Mouse (Mus musculus) limb, embryonic 11.5 days (tissue): ENCODE measurements around the gene Trex2. TPM values are rescaled to one million over a fixed set of nuclear protein-coding genes. Genes with fewer than 3 reads are reported as not detected.
"Not testable (repeated sequence)": the region's sequence is repeated elsewhere in the genome, so short reads cannot be mapped to it uniquely, and the experiment has no call there.

Experiments
- ATAC-seq: fragments of 200-750 bp; cut with Nextera tagmentation; 2 replicates; pipeline ENCODE4 v1.8.0; 2017; ENCODE audit warnings: low read depth; ENCODE audit not compliant: insufficient number of reproducible peaks, low FRiP score, low TSS enrichment
- DNase-seq: peaks from one replicate; pipeline ENCODE4 v3.0.0-alpha.2; 2015; ENCODE audit warnings: low spot score
- H3K27ac ChIP-seq: fragments of 300-500 bp; sonication (generic); replicated peaks from 2 replicates; pipeline ENCODE4 v1.5.1; 2014; ENCODE audit warnings: low read depth, mild to moderate bottlenecking, low read length
- H3K27me3 ChIP-seq: fragments of 300-500 bp; sonication (generic); 2 replicates; pipeline ENCODE4 v1.6.1; 2014; ENCODE audit warnings: mild to moderate bottlenecking, low read length, mixed read lengths; ENCODE audit not compliant: control insufficient read depth, insufficient read depth
- H3K36me3 ChIP-seq: fragments of 300-500 bp; sonication (generic); 2 replicates; pipeline ENCODE4 v1.6.1; 2014; ENCODE audit warnings: mild to moderate bottlenecking, low read length, moderate library complexity, mixed read lengths; ENCODE audit not compliant: control insufficient read depth, insufficient read depth
- H3K4me1 ChIP-seq: fragments of 300-500 bp; sonication (generic); 2 replicates; pipeline ENCODE4 v1.6.1; 2014; ENCODE audit warnings: low read length, mixed read lengths; ENCODE audit not compliant: control insufficient read depth, insufficient read depth
- H3K4me2 ChIP-seq: fragments of 300-500 bp; sonication (generic); 2 replicates; pipeline ENCODE4 v1.6.1; 2014; ENCODE audit warnings: low read depth, mild to moderate bottlenecking, moderate library complexity; ENCODE audit not compliant: severe bottlenecking
- H3K4me3 ChIP-seq: fragments of 300-500 bp; sonication (generic); 2 replicates; pipeline ENCODE4 v1.5.1; 2014; ENCODE audit warnings: low read depth, low read length
- H3K9ac ChIP-seq: fragments of 300-500 bp; sonication (generic); 2 replicates; pipeline ENCODE4 v1.6.1; 2014; ENCODE audit warnings: mild to moderate bottlenecking, low read length
- H3K9me3 ChIP-seq: fragments of 300-500 bp; sonication (generic); 2 replicates; pipeline ENCODE4 v1.6.1; 2016; ENCODE audit warnings: low read length; ENCODE audit not compliant: control insufficient read depth
- WGBS: fragments of 180-500 bp; shearing (Covaris S2); extraction: QIAGEN DNeasy Blood & Tissue Kit; methylation state at CpG from one replicate; pipeline ENCODE4 v1.1.7; 2014; 5-methylcytosine and 5-hydroxymethylcytosine counted together
- polyA plus RNA-seq: library from polyadenylated mRNA; unstranded; fragments of >200 nt; fragmentation: Nextera tagmentation; extraction: Ambion mirVana; gene quantifications from 2 replicates; pipeline ENCODE4 v1.2.1, GENCODE M21; 2014

The Trex2 gene
- polyA plus RNA-seq, 1 experiment from 2014 or later = not detected

DNA sequence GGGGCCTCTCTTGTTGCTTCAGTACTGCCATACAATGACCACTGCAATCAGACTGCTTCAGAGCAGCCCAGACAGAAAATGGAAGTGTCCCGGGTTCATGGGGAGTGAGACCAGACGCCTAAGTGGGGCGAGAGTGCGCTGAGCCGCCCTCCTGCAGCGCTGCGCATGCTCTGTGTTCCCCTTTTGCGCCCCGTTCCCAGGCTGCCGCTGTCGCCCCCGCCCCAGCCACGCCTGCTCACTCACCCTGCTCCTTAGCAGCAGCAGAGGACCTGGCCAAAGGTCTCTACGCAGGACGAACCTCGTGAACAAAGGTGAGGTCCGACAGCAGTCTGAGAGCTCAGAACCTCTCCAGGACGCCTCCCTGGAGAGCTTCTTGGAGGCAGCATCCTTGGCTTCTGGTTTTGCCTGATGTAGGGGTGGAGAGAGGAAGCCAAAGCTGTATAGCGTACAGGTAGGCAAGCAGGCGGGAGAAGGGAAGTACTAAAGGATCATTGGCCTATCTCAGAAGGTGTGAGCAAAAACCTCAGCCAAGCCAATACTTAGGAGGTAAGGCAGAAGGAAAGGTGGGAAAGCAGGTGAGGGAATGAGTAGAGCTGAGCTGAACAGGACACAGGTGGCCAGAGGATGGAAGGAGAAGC is 24.1 kb downstream of the Trex2 start, which contains the start of gene Zfp92:
Gene Zfp92 (plus strand): TSS at position 217 of the 638 bp plus-strand sequence.
- Histone ChIP-seq H3K9me3 (no peaks in the 10 kb centered on the region), H3K4me3 (0 out of 2 replicates have a peak within 1 kb of the TSS, but pooled peaks have one; percentile 6), H3K27ac (no peak within 1 kb of the TSS), H3K36me3 (no peaks in the 10 kb centered on the region), H3K4me2 (peak within 1 kb of the TSS; percentile 44), H3K27me3 (peaks cover 2% of the 10 kb centered on the region), H3K9ac (no peak within 1 kb of the TSS), H3K4me1 (no peaks in the 10 kb centered on the region)
- 21% methylated on average over 20 of the region's 20 CpGs for WGBS
- DNase-seq (peak; percentile 26), ATAC-seq (no peak)

DNA sequence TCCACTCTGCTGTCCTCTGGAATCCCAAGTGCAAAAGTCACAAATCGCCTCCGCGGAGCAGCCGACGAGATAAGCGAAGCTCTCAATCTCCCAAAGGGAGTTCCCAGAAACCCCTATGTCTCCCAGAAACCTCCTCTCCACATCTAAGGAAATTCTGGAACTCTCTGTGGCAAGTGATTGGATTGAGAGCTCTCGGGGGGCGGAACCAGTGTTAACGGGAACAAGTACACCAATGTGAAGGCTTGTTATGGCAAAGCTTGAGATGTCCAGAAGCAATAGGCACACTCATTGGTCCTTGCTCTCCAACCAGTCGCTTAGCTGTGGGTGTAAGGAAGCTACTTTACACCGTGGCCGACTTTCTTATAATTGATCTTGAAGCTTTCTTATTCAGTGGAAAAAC is 33.5 kb downstream of the Trex2 start:
- no peak overlapping the region for H3K4me2 ChIP-seq
- H3K27ac ChIP-seq = no peak overlapping the region
- H3K4me1 ChIP-seq = no peaks in the 10 kb centered on the region
- H3K9me3 ChIP-seq = no peaks in the 10 kb centered on the region
- ATAC-seq (no peak), DNase-seq (no peak)
- 94% methylated on average over 12 of the region's 12 CpGs for WGBS
- H3K27me3 ChIP-seq = no peaks in the 10 kb centered on the region
- no peak overlapping the region for H3K9ac ChIP-seq
- no peaks in the 10 kb centered on the region for H3K36me3 ChIP-seq
- no peak overlapping the region for H3K4me3 ChIP-seq

DNA sequence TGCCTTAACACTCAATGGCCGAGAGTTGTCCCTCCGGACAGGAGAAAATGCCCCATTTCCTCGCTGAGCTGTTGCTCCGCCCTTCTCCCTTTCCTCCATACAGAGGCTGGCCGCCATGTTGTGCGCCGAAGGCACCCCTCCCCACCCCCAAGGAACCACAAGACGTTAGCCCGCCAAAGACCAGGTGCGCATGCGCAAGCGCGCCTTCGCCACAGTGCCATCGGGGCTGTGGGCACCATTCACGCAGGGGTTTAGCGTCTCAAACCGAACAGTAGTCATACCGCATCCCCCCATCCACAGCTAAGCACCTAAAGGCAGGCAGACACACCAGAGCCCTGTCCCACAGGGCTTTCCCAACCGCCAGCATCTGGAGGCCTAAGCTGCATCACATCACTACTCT is 34.2 kb downstream of the Trex2 start:
- ATAC-seq = no peak
- WGBS = 86% methylated on average over 20 of the region's 20 CpGs

DNA sequence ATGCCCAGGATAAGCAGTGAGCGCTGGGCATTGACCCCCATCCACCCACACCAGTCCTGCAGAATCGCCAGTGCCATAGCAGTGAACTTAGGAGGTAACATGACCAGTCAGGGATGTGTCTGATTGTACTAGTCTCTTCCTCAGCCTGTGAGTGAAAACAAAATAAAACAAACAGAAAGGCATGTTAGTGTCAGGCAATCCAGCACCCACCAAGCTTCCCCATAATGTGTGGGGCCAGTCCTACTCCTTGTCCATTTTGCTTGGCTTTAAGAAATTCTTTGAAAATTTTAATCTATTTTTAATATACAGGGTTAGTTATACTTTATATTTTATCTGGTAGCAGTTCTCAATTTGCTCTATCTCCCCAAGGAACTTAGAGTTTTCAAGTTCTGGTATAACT is 36.5 kb downstream of the Trex2 start, which contains the start of gene Gm18336:
Gene Gm18336 (minus strand): TSS at position 101 of the 400 bp plus-strand sequence.
- H3K9me3 ChIP-seq, DNase-seq, H3K27ac ChIP-seq, H3K4me3 ChIP-seq, H3K27me3 ChIP-seq, H3K36me3 ChIP-seq, H3K4me1 ChIP-seq, ATAC-seq, H3K4me2 ChIP-seq, H3K9ac ChIP-seq: not testable (repeated sequence)
- WGBS = 75% methylated on average over 2 of the region's 2 CpGs

More for the DNA sequence above, 34.2 kb downstream of the Trex2 start:
- no peak for DNase-seq
- H3K4me3 ChIP-seq = no peak overlapping the region
- H3K4me2 ChIP-seq = no peak overlapping the region
- H3K4me1 ChIP-seq = no peaks in the 10 kb centered on the region
- H3K27me3 ChIP-seq = no peaks in the 10 kb centered on the region
- no peak overlapping the region for H3K9ac ChIP-seq
- no peaks in the 10 kb centered on the region for H3K36me3 ChIP-seq
- no peaks in the 10 kb centered on the region for H3K9me3 ChIP-seq
- H3K27ac ChIP-seq = no peak overlapping the region

DNA sequence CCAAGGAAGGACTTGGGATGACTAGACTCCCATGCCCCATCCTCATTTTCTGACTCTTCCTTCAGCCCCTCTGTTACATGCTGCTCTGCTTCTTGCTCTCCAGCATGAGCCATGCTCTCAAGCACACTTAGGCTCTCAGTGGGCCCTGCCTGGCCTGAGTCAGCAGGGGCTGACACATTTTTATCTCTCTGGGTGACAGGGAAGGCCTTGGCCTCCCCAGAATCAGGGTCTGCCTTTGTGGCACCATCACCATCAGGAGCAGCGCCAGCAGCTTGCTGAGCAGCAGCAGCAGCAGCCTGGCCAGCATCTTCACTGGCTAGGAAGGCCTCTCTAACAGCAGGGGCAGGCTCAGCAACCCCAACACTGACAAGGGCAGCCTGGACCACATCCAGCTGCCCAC is 38.7 kb downstream of the Trex2 start:
- Histone ChIP-seq H3K4me2 (no peak overlapping the region), H3K27ac (no peak overlapping the region), H3K4me1 (no peaks in the 10 kb centered on the region), H3K36me3 (no peaks in the 10 kb centered on the region), H3K9ac (no peak overlapping the region), H3K27me3 (no peaks in the 10 kb centered on the region), H3K4me3 (no peak overlapping the region), H3K9me3 (no peaks in the 10 kb centered on the region)
- WGBS = 79% methylated on average over 1 of the region's 1 CpGs
- ATAC-seq (no peak), DNase-seq (no peak)

DNA sequence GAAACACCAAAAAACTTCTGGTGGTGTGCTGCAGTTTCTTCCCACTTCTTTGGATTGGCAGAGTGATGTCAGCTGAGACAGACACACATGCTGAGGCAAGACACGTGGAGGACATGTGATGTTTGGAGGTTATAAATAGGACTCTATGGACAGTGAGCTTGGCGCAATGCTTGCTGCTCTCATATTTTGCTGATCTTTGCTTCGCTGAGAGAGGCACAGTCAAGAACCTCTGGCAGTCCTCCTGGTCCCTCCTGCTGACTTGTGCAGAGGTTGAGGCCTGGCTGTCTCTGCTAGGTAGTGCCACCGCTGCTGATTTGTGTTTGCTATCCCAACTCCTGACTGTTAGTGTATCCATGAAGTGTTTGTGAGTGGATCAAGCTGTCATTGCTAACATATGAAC is 43.7 kb downstream of the Trex2 start:
- 91% methylated on average over 4 of the region's 4 CpGs for WGBS
- no peak overlapping the region for H3K27ac ChIP-seq
- no peak overlapping the region for H3K4me3 ChIP-seq

DNA sequence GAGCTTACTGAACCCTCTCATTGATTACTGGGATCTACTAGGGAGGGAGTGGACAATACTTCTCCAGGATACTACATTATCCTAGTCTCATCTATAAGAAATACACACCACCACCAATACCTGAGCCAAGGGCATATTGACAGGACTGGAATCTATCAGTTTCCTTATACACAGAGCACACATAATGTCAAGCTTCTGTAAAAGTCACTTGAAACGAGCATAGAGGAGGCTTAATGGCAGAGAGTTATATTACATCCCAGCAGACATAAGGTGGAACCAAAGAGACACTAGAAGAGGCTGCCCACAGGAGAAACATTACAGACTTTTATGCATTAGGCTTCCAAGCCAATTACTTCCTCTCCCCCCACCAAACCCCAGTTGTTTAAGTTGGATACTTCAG is 50.2 kb downstream of the Trex2 start:
- Histone ChIP-seq H3K27ac (no peak overlapping the region), H3K27me3 (no peaks in the 10 kb centered on the region), H3K36me3 (no peaks in the 10 kb centered on the region), H3K9me3 (no peaks in the 10 kb centered on the region), H3K4me2 (no peak overlapping the region), H3K9ac (no peak overlapping the region), H3K4me1 (no peaks in the 10 kb centered on the region), H3K4me3 (no peak overlapping the region)
- ATAC-seq = no peak
- 36% methylated on average over 1 of the region's 1 CpGs for WGBS
- no peak for DNase-seq

More for the DNA sequence above, 43.7 kb downstream of the Trex2 start:
- no peak for ATAC-seq
- Histone ChIP-seq H3K36me3 (no peaks in the 10 kb centered on the region), H3K4me2 (no peak overlapping the region), H3K9ac (no peak overlapping the region), H3K9me3 (no peaks in the 10 kb centered on the region), H3K4me1 (no peaks in the 10 kb centered on the region), H3K27me3 (no peaks in the 10 kb centered on the region)
- no peak for DNase-seq

DNA sequence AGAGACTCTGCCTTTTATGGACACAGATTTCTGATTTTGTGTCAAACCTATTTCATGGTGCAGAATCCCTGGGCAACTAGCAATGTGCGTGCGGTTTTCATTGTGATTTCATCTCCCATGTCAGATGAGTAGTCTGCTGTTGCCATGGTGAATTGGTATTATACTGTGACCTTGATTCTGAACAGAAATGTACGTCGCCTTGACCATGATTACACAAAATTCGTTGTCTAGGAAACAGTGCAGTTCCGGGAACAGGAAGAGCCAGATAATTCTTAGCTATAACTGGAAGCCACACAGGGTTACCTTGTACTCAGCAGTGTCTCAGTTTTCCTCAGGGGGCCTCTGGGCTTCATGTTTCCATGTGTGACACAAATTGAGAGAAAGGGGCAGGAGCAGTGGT is 50.7 kb downstream of the Trex2 start:
- H3K9me3 ChIP-seq = no peaks in the 10 kb centered on the region
- H3K9ac ChIP-seq = no peak overlapping the region
- ATAC-seq (no peak), DNase-seq (no peak)
- H3K4me3 ChIP-seq = no peak overlapping the region
- H3K36me3 ChIP-seq = no peaks in the 10 kb centered on the region
- 85% methylated on average over 6 of the region's 6 CpGs for WGBS
- H3K4me1 ChIP-seq = no peaks in the 10 kb centered on the region
- H3K27me3 ChIP-seq = no peaks in the 10 kb centered on the region
- H3K4me2 ChIP-seq = no peak overlapping the region
- H3K27ac ChIP-seq = no peak overlapping the region
